Mouse (Mus musculus): ENCODE measurements around the gene Bcl2. TPM values are rescaled to one million over a fixed set of nuclear protein-coding genes. Genes with fewer than 3 reads are reported as not detected.
A peak's percentile ranks its signal among the peaks of the same experiment; 100 is the strongest.

Gene Bcl2
- polyA plus RNA-seq, 1 experiment from 2014 or later = 8.8 TPM

- Histone ChIP-seq H3K27me3 (replicated peaks) (no peaks in the 10 kb centered on the region), H3K4me2 (no peak overlapping the region), H3K4me1 (replicated peaks) (peaks cover 6% of the 10 kb centered on the region; the same call in 1 of the 2 replicates), H3K36me3 (no peaks in the 10 kb centered on the region), H3K9ac (no peak overlapping the region), H3K4me3 (no peak overlapping the region), H3K27ac (ENCODE audit: poor library complexity, severe bottlenecking) (no peak overlapping the region), H3K9me3 (replicated peaks) (no peaks in the 10 kb centered on the region)
- ATAC-seq (ENCODE audit: insufficient number of reproducible peaks, low FRiP score) = no peak
- 71% methylated on average over 14 of the region's 14 CpGs for WGBS
Observed at GRCm38 (mm10) chr1:106583245-106584241, 130.5 kb downstream of the Bcl2 start.

GRCm38 (mm10) chr1:106582810-106583209 lies 131.3 kb downstream of the Bcl2 start:
- no peak for ATAC-seq (ENCODE audit: insufficient number of reproducible peaks, low FRiP score)
- Histone ChIP-seq H3K27ac (ENCODE audit: poor library complexity, severe bottlenecking) (no peak overlapping the region), H3K36me3 (no peaks in the 10 kb centered on the region), H3K27me3 (replicated peaks) (no peaks in the 10 kb centered on the region), H3K4me3 (no peak overlapping the region), H3K4me2 (no peak overlapping the region), H3K9ac (no peak overlapping the region), H3K4me1 (replicated peaks) (peaks cover 6% of the 10 kb centered on the region; the same call in 1 of the 2 replicates), H3K9me3 (replicated peaks) (no peaks in the 10 kb centered on the region)
- 86% methylated on average over 3 of the region's 3 CpGs for WGBS

GRCm38 (mm10) chr1:106581812-106582211 lies 132.3 kb downstream of the Bcl2 start:
- no peak for ATAC-seq (ENCODE audit: insufficient number of reproducible peaks, low FRiP score)
- no peaks in the 10 kb centered on the region for H3K36me3 ChIP-seq
- no peak overlapping the region for H3K4me3 ChIP-seq
- H3K4me1 ChIP-seq (replicated peaks) = peaks cover 6% of the 10 kb centered on the region; the same call in 1 of the 2 replicates
- no peak overlapping the region for H3K27ac ChIP-seq (ENCODE audit: poor library complexity, severe bottlenecking)
- no peaks in the 10 kb centered on the region for H3K9me3 ChIP-seq (replicated peaks)
- H3K27me3 ChIP-seq (replicated peaks) = no peaks in the 10 kb centered on the region
- 64% methylated on average over 2 of the region's 2 CpGs for WGBS
- no peak overlapping the region for H3K4me2 ChIP-seq
- H3K9ac ChIP-seq = no peak overlapping the region

- no peak overlapping the region for H3K4me3 ChIP-seq
- no peak for ATAC-seq (ENCODE audit: insufficient number of reproducible peaks, low FRiP score)
- no peak overlapping the region for H3K27ac ChIP-seq (ENCODE audit: poor library complexity, severe bottlenecking)
- no peaks in the 10 kb centered on the region for H3K36me3 ChIP-seq
- H3K4me1 ChIP-seq (replicated peaks) = peaks cover 6% of the 10 kb centered on the region; the same call in 1 of the 2 replicates
- H3K27me3 ChIP-seq (replicated peaks) = no peaks in the 10 kb centered on the region
- 60% methylated on average over 1 of the region's 1 CpGs for WGBS
- H3K9me3 ChIP-seq (replicated peaks) = no peaks in the 10 kb centered on the region
- H3K4me2 ChIP-seq = no peak overlapping the region
- H3K9ac ChIP-seq = no peak overlapping the region
Observed at GRCm38 (mm10) chr1:106579768-106580167, 134.3 kb downstream of the Bcl2 start.

GRCm38 (mm10) chr1:106572506-106572905 lies 141.6 kb downstream of the Bcl2 start:
- H3K36me3 ChIP-seq = no peaks in the 10 kb centered on the region
- WGBS = 93% methylated on average over 2 of the region's 2 CpGs

GRCm38 (mm10) chr1:106570870-106571269 lies 143.2 kb downstream of the Bcl2 start:
- Histone ChIP-seq H3K4me2 (no peak overlapping the region), H3K36me3 (no peaks in the 10 kb centered on the region), H3K27me3 (replicated peaks) (no peaks in the 10 kb centered on the region), H3K4me1 (replicated peaks) (peaks cover 22% of the 10 kb centered on the region), H3K27ac (ENCODE audit: poor library complexity, severe bottlenecking) (no peak overlapping the region), H3K9me3 (replicated peaks) (no peaks in the 10 kb centered on the region), H3K9ac (no peak overlapping the region), H3K4me3 (no peak overlapping the region)
- no peak for ATAC-seq (ENCODE audit: insufficient number of reproducible peaks, low FRiP score)
- WGBS = 88% methylated on average over 1 of the region's 1 CpGs

More at GRCm38 (mm10) chr1:106572506-106572905, 141.6 kb downstream of the Bcl2 start:
- Histone ChIP-seq H3K9me3 (replicated peaks) (no peaks in the 10 kb centered on the region), H3K4me2 (no peak overlapping the region), H3K4me1 (replicated peaks) (peaks cover 22% of the 10 kb centered on the region), H3K27me3 (replicated peaks) (no peaks in the 10 kb centered on the region), H3K27ac (ENCODE audit: poor library complexity, severe bottlenecking) (no peak overlapping the region), H3K9ac (no peak overlapping the region), H3K4me3 (no peak overlapping the region)
- no peak for ATAC-seq (ENCODE audit: insufficient number of reproducible peaks, low FRiP score)

- Histone ChIP-seq H3K4me1 (replicated peaks) (peaks cover 22% of the 10 kb centered on the region), H3K9ac (no peak overlapping the region), H3K4me3 (no peak overlapping the region), H3K9me3 (replicated peaks) (no peaks in the 10 kb centered on the region), H3K27ac (ENCODE audit: poor library complexity, severe bottlenecking) (peak overlapping the region; percentile 10), H3K36me3 (no peaks in the 10 kb centered on the region), H3K27me3 (replicated peaks) (no peaks in the 10 kb centered on the region), H3K4me2 (no peak overlapping the region)
- no peak for ATAC-seq (ENCODE audit: insufficient number of reproducible peaks, low FRiP score)
- 43% methylated on average over 6 of the region's 6 CpGs for WGBS
Observed at GRCm38 (mm10) chr1:106570366-106570765, 143.7 kb downstream of the Bcl2 start.

- H3K4me3 ChIP-seq = no peak overlapping the region
- peaks cover 22% of the 10 kb centered on the region for H3K4me1 ChIP-seq (replicated peaks)
- WGBS = 80% methylated on average over 6 of the region's 6 CpGs
- H3K9ac ChIP-seq = no peak overlapping the region
- no peak for ATAC-seq (ENCODE audit: insufficient number of reproducible peaks, low FRiP score)
- H3K27me3 ChIP-seq (replicated peaks) = no peaks in the 10 kb centered on the region
- no peak overlapping the region for H3K27ac ChIP-seq (ENCODE audit: poor library complexity, severe bottlenecking)
- no peaks in the 10 kb centered on the region for H3K9me3 ChIP-seq (replicated peaks)
- H3K4me2 ChIP-seq = no peak overlapping the region
- H3K36me3 ChIP-seq = no peaks in the 10 kb centered on the region
Observed at GRCm38 (mm10) chr1:106569674-106570073, 144.4 kb downstream of the Bcl2 start.

- no peak for ATAC-seq (ENCODE audit: insufficient number of reproducible peaks, low FRiP score)
- peaks cover 22% of the 10 kb centered on the region for H3K4me1 ChIP-seq (replicated peaks)
- H3K27ac ChIP-seq (ENCODE audit: poor library complexity, severe bottlenecking) = no peak overlapping the region
- no peak overlapping the region for H3K4me3 ChIP-seq
- 63% methylated on average over 3 of the region's 3 CpGs for WGBS
- no peaks in the 10 kb centered on the region for H3K9me3 ChIP-seq (replicated peaks)
- no peaks in the 10 kb centered on the region for H3K27me3 ChIP-seq (replicated peaks)
- H3K9ac ChIP-seq = no peak overlapping the region
- H3K36me3 ChIP-seq = no peaks in the 10 kb centered on the region
- no peak overlapping the region for H3K4me2 ChIP-seq
Observed at GRCm38 (mm10) chr1:106568868-106569267, 145.2 kb downstream of the Bcl2 start.

GRCm38 (mm10) chr1:106567506-106567905 lies 146.6 kb downstream of the Bcl2 start:
- no peak overlapping the region for H3K4me3 ChIP-seq
- H3K9ac ChIP-seq = no peak overlapping the region
- WGBS = 71% methylated on average over 5 of the region's 5 CpGs
- peaks cover 22% of the 10 kb centered on the region for H3K4me1 ChIP-seq (replicated peaks)
- no peaks in the 10 kb centered on the region for H3K9me3 ChIP-seq (replicated peaks)
- no peak for ATAC-seq (ENCODE audit: insufficient number of reproducible peaks, low FRiP score)
- H3K27ac ChIP-seq (ENCODE audit: poor library complexity, severe bottlenecking) = no peak overlapping the region
- no peaks in the 10 kb centered on the region for H3K36me3 ChIP-seq
- no peak overlapping the region for H3K4me2 ChIP-seq
- no peaks in the 10 kb centered on the region for H3K27me3 ChIP-seq (replicated peaks)

GRCm38 (mm10) chr1:106566120-106567086 lies 147.7 kb downstream of the Bcl2 start:
- Histone ChIP-seq H3K27me3 (replicated peaks) (no peaks in the 10 kb centered on the region), H3K4me2 (no peak overlapping the region), H3K27ac (ENCODE audit: poor library complexity, severe bottlenecking) (no peak overlapping the region), H3K4me3 (no peak overlapping the region), H3K9me3 (replicated peaks) (no peaks in the 10 kb centered on the region), H3K36me3 (no peaks in the 10 kb centered on the region), H3K4me1 (replicated peaks) (peaks cover 25% of the 10 kb centered on the region), H3K9ac (no peak overlapping the region)
- ATAC-seq (ENCODE audit: insufficient number of reproducible peaks, low FRiP score) = no peak
- 83% methylated on average over 6 of the region's 6 CpGs for WGBS
